Mouse (Mus musculus) midbrain, embryonic 11.5 days (tissue): Measurements from ENCODE around the gene Kcnh7. TPM values are rescaled to one million over a fixed set of nuclear protein-coding genes. Genes with fewer than 3 reads are reported as not detected.
"Not testable (repeated sequence)": the region's sequence is repeated elsewhere in the genome, so short reads cannot be mapped to it uniquely, and the experiment has no call there.

Experiments used
- ATAC-seq: fragments of 200-750 bp; cut with Nextera tagmentation; 2 replicates; pipeline ENCODE4 v1.8.0; 2017; ENCODE audit warnings: moderate TSS enrichment, moderate library complexity; ENCODE audit not compliant: low FRiP score
- DNase-seq: peaks from one replicate; pipeline ENCODE4 v3.0.0; 2015; ENCODE audit warnings: low spot score; ENCODE audit errors: missing footprints
- H3K27ac ChIP-seq: fragments of 300-500 bp; sonication (generic); 2 replicates; pipeline ENCODE4 v1.5.1; 2014; ENCODE audit warnings: low read depth, low read length
- H3K27me3 ChIP-seq: fragments of 300-500 bp; sonication (generic); 2 replicates; pipeline ENCODE4 v1.6.1; 2014; ENCODE audit warnings: mild to moderate bottlenecking, low read length, moderate library complexity, mixed read lengths; ENCODE audit not compliant: control insufficient read depth, insufficient read depth
- H3K36me3 ChIP-seq: fragments of 300-500 bp; sonication (generic); 2 replicates; pipeline ENCODE4 v1.6.1; 2014; ENCODE audit warnings: mild to moderate bottlenecking, low read length, moderate library complexity, mixed read lengths; ENCODE audit not compliant: control insufficient read depth, insufficient read depth
- H3K4me1 ChIP-seq: fragments of 300-500 bp; sonication (generic); 2 replicates; pipeline ENCODE4 v1.6.1; 2014; ENCODE audit warnings: low read length; ENCODE audit not compliant: control insufficient read depth, insufficient read depth
- H3K4me2 ChIP-seq: fragments of 300-500 bp; sonication (generic); 2 replicates; pipeline ENCODE4 v1.6.1; 2014; ENCODE audit warnings: mild to moderate bottlenecking, moderate library complexity
- H3K4me3 ChIP-seq: fragments of 300-500 bp; sonication (generic); 2 replicates; pipeline ENCODE4 v1.5.1; 2014; ENCODE audit warnings: low read depth, low read length
- H3K9ac ChIP-seq: fragments of 300-500 bp; sonication (generic); 2 replicates; pipeline ENCODE4 v1.6.1; 2014; ENCODE audit warnings: low read length
- H3K9me3 ChIP-seq: fragments of 300-500 bp; sonication (generic); 2 replicates; pipeline ENCODE4 v1.6.1; 2016; ENCODE audit warnings: low read length; ENCODE audit not compliant: control insufficient read depth
- WGBS: fragments of 180-500 bp; shearing (Covaris S2); extraction: QIAGEN DNeasy Blood & Tissue Kit; methylation state at CpG from one replicate; pipeline ENCODE4 v1.1.7; 2014; 5-methylcytosine and 5-hydroxymethylcytosine counted together
- polyA plus RNA-seq: library from polyadenylated mRNA; unstranded; fragments of >200 nt; fragmentation: Nextera tagmentation; extraction: Ambion mirVana; gene quantifications from 2 replicates; pipeline ENCODE4 v1.2.1, GENCODE M21; 2014

The Kcnh7 gene
- polyA plus RNA-seq, 1 experiment from 2014 or later, result 0.92 TPM

GRCm38 (mm10) chr2:62718411-62718810, 465.7 kb downstream of the Kcnh7 start:
- DNase-seq, result no peak
- Histone ChIP-seq H3K9ac (no peak overlapping the region), H3K4me2 (no peak overlapping the region), H3K27me3 (no peaks in the 10 kb centered on the region), H3K27ac (no peak overlapping the region), H3K36me3 (no peaks in the 10 kb centered on the region), H3K4me1 (no peaks in the 10 kb centered on the region), H3K9me3 (no peaks in the 10 kb centered on the region), H3K4me3 (no peak overlapping the region)
- 53% methylated on average over 1 of the region's 1 CpGs for WGBS
- no peak for ATAC-seq

- Histone ChIP-seq H3K27me3 (no peaks in the 10 kb centered on the region), H3K36me3 (no peaks in the 10 kb centered on the region), H3K4me1 (no peaks in the 10 kb centered on the region), H3K9me3 (no peaks in the 10 kb centered on the region), H3K27ac (no peak overlapping the region), H3K4me2 (no peak overlapping the region), H3K9ac (no peak overlapping the region), H3K4me3 (no peak overlapping the region)
- WGBS, result 92% methylated on average over 6 of the region's 6 CpGs
- ATAC-seq (no peak), DNase-seq (no peak)
These were observed 466.8 kb downstream of the Kcnh7 start for GRCm38 (mm10) chr2:62717270-62717669.

- WGBS, result 90% methylated on average over 4 of the region's 4 CpGs
- H3K9ac ChIP-seq, result no peak overlapping the region
- no peaks in the 10 kb centered on the region for H3K4me1 ChIP-seq
- H3K4me3 ChIP-seq, result no peak overlapping the region
- H3K4me2 ChIP-seq, result no peak overlapping the region
- H3K36me3 ChIP-seq, result no peaks in the 10 kb centered on the region
- no peaks in the 10 kb centered on the region for H3K27me3 ChIP-seq
- no peak overlapping the region for H3K27ac ChIP-seq
- H3K9me3 ChIP-seq, result no peaks in the 10 kb centered on the region
- ATAC-seq (no peak), DNase-seq (no peak)
These were observed 468.8 kb downstream of the Kcnh7 start for GRCm38 (mm10) chr2:62715260-62715659.

GRCm38 (mm10) chr2:62714362-62714761, 469.7 kb downstream of the Kcnh7 start:
- 91% methylated on average over 4 of the region's 4 CpGs for WGBS
- ATAC-seq, result not testable (repeated sequence)

GRCm38 (mm10) chr2:62709633-62710032, 474.5 kb downstream of the Kcnh7 start:
- no peak for DNase-seq
- Histone ChIP-seq H3K27ac (no peak overlapping the region), H3K4me1 (no peaks in the 10 kb centered on the region), H3K27me3 (no peaks in the 10 kb centered on the region), H3K9ac (no peak overlapping the region), H3K36me3 (no peaks in the 10 kb centered on the region), H3K4me2 (no peak overlapping the region), H3K9me3 (no peaks in the 10 kb centered on the region), H3K4me3 (no peak overlapping the region)
- ATAC-seq, result no peak
- WGBS, result 81% methylated on average over 1 of the region's 1 CpGs

More at GRCm38 (mm10) chr2:62714362-62714761, 469.7 kb downstream of the Kcnh7 start:
- not testable (repeated sequence) for H3K4me2 ChIP-seq, H3K27ac ChIP-seq, H3K4me1 ChIP-seq, H3K9me3 ChIP-seq, H3K9ac ChIP-seq, H3K4me3 ChIP-seq, DNase-seq, H3K27me3 ChIP-seq, H3K36me3 ChIP-seq

GRCm38 (mm10) chr2:62706313-62706712, 477.8 kb downstream of the Kcnh7 start:
- no peak overlapping the region for H3K9ac ChIP-seq
- no peaks in the 10 kb centered on the region for H3K4me1 ChIP-seq
- DNase-seq (no peak), ATAC-seq (no peak)
- no peaks in the 10 kb centered on the region for H3K36me3 ChIP-seq
- H3K27me3 ChIP-seq, result no peaks in the 10 kb centered on the region
- H3K4me3 ChIP-seq, result no peak overlapping the region
- H3K9me3 ChIP-seq, result no peaks in the 10 kb centered on the region
- no peak overlapping the region for H3K4me2 ChIP-seq
- WGBS, result 89% methylated on average over 3 of the region's 3 CpGs
- no peak overlapping the region for H3K27ac ChIP-seq

- H3K27ac ChIP-seq, result no peak overlapping the region
- 86% methylated on average over 6 of the region's 6 CpGs for WGBS
- no peak overlapping the region for H3K9ac ChIP-seq
- no peak overlapping the region for H3K4me3 ChIP-seq
- ATAC-seq (no peak), DNase-seq (no peak)
- no peak overlapping the region for H3K4me2 ChIP-seq
- H3K4me1 ChIP-seq, result no peaks in the 10 kb centered on the region
- H3K27me3 ChIP-seq, result no peaks in the 10 kb centered on the region
- H3K36me3 ChIP-seq, result no peaks in the 10 kb centered on the region
- no peaks in the 10 kb centered on the region for H3K9me3 ChIP-seq
These were observed 498.2 kb downstream of the Kcnh7 start for GRCm38 (mm10) chr2:62685934-62686333.

GRCm38 (mm10) chr2:62684989-62685595, 499.0 kb downstream of the Kcnh7 start:
- no peaks in the 10 kb centered on the region for H3K36me3 ChIP-seq
- H3K27ac ChIP-seq, result no peak overlapping the region
- H3K4me2 ChIP-seq, result no peak overlapping the region
- H3K9ac ChIP-seq, result no peak overlapping the region
- H3K9me3 ChIP-seq, result no peaks in the 10 kb centered on the region
- 70% methylated on average over 3 of the region's 3 CpGs for WGBS
- H3K4me3 ChIP-seq, result no peak overlapping the region
- H3K4me1 ChIP-seq, result no peaks in the 10 kb centered on the region
- H3K27me3 ChIP-seq, result no peaks in the 10 kb centered on the region
- ATAC-seq (no peak), DNase-seq (no peak)

GRCm38 (mm10) chr2:62681667-62682066, 502.4 kb downstream of the Kcnh7 start:
- Histone ChIP-seq H3K4me2 (no peak overlapping the region), H3K27me3 (no peaks in the 10 kb centered on the region), H3K4me3 (no peak overlapping the region), H3K4me1 (no peaks in the 10 kb centered on the region), H3K27ac (no peak overlapping the region), H3K36me3 (no peaks in the 10 kb centered on the region), H3K9me3 (no peaks in the 10 kb centered on the region), H3K9ac (no peak overlapping the region)
- ATAC-seq, result no peak
- WGBS, result 83% methylated on average over 8 of the region's 8 CpGs
- DNase-seq, result no peak
